Mouse (Mus musculus) intestine, postnatal 0 days (tissue): ENCODE data around the gene Ppm1f. TPM values are rescaled to one million over a fixed set of nuclear protein-coding genes. Genes with fewer than 3 reads are reported as not detected.

ENCODE experiments used
- ATAC-seq: fragments of 200-750 bp; cut with Nextera tagmentation; 2 replicates; pipeline ENCODE4 v1.8.0; 2017; ENCODE audit warnings: mild to moderate bottlenecking, moderate TSS enrichment, moderate library complexity
- H3K27ac ChIP-seq: fragments of 300-500 bp; sonication (generic); 2 replicates; pipeline ENCODE4 v1.5.1; 2014; ENCODE audit warnings: mild to moderate bottlenecking, low read depth, low read length, moderate library complexity
- H3K27me3 ChIP-seq: fragments of 300-500 bp; sonication (generic); replicated peaks from 2 replicates; pipeline ENCODE4 v1.6.1; 2014; ENCODE audit warnings: low read length, mixed read lengths; ENCODE audit not compliant: control insufficient read depth, insufficient read depth
- H3K36me3 ChIP-seq: fragments of 300-500 bp; sonication (generic); 2 replicates; pipeline ENCODE4 v1.6.1; 2014; ENCODE audit warnings: mild to moderate bottlenecking, moderate library complexity; ENCODE audit not compliant: control insufficient read depth, insufficient read depth
- H3K4me1 ChIP-seq: fragments of 300-500 bp; sonication (generic); replicated peaks from 2 replicates; pipeline ENCODE4 v1.6.1; 2014; ENCODE audit warnings: antibody characterized with exemption, low read length, mixed read lengths; ENCODE audit not compliant: control insufficient read depth, insufficient read depth
- H3K4me2 ChIP-seq: fragments of 300-500 bp; sonication (generic); replicated peaks from 2 replicates; pipeline ENCODE4 v1.6.1; 2014; ENCODE audit warnings: low read depth, mild to moderate bottlenecking, moderate library complexity
- H3K4me3 ChIP-seq: fragments of 300-500 bp; sonication (generic); 2 replicates; pipeline ENCODE4 v1.5.1; 2014; ENCODE audit warnings: low read depth, low read length
- H3K9ac ChIP-seq: fragments of 300-500 bp; sonication (generic); 2 replicates; pipeline ENCODE4 v1.6.1; 2014; ENCODE audit warnings: mild to moderate bottlenecking, low read depth, low read length
- H3K9me3 ChIP-seq: fragments of 300-500 bp; sonication (generic); 2 replicates; pipeline ENCODE4 v1.6.1; 2016; ENCODE audit warnings: mixed run types; ENCODE audit not compliant: control insufficient read depth
- CTCF ChIP-seq: sonication (generic); IDR thresholded peaks from 2 replicates; pipeline ENCODE4 v1.5.1; 2016; ENCODE audit warnings: low read depth, mild to moderate bottlenecking, control low read depth, antibody characterized with exemption, moderate library complexity
- WGBS: fragments of 180-500 bp; shearing (Covaris S2); extraction: QIAGEN DNeasy Blood & Tissue Kit; methylation state at CpG from one replicate; pipeline ENCODE4 v1.1.7; 2014; 5-methylcytosine and 5-hydroxymethylcytosine counted together
- polyA plus RNA-seq: library from polyadenylated mRNA; unstranded; fragments of >200 nt; fragmentation: Nextera tagmentation; extraction: Ambion mirVana; gene quantifications from 2 replicates; pipeline ENCODE4 v1.2.1, GENCODE M21; 2015

The Ppm1f gene
- polyA plus RNA-seq, 1 experiment from 2014 or later = 4.8 TPM

DNA sequence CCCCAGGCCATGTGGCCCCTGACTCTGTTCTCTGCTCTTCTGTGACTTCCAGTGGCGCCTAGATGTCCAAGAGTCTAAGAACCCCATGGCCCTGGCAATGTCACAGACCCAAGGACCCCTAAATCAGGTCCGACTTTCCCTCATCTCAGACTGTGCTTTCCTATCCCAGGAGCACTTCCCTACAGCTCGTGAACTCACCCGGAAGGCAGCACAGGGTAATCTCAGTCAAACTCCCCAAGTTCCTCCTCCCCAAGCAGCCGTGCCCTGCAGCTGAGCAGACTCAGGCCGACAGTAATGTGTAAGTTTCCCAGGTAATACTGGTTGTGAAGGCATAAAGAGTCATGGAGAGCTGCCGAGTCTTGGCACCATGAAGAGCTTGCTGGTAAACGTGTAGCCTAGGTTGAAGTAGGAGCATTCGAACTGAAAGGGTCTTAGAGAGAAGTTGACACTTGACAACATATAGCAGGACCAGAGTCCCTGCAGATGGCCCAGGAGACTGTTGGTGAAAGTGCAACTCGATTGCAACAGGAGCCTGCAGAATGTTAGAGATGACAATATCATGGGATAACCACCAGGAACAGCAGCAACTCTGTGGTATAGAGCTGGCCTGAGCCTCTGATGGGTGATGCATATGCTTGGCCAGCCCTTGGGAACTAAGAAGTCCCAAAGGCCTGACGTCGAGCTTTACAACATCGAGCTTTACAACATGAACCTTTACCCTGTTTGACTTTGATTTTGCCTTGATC, 39.4 kb upstream of the Ppm1f start:
- Histone ChIP-seq H3K27me3 (no peaks in the 10 kb centered on the region), H3K9me3 (no peaks in the 10 kb centered on the region), H3K36me3 (no peaks in the 10 kb centered on the region), H3K27ac (no peak overlapping the region), H3K4me3 (no peak overlapping the region), H3K9ac (no peak overlapping the region), H3K4me2 (no peak overlapping the region), H3K4me1 (no peaks in the 10 kb centered on the region)
- ATAC-seq = no peak
- no peak for TF ChIP-seq CTCF
- WGBS = 68% methylated on average over 13 of the region's 13 CpGs

DNA sequence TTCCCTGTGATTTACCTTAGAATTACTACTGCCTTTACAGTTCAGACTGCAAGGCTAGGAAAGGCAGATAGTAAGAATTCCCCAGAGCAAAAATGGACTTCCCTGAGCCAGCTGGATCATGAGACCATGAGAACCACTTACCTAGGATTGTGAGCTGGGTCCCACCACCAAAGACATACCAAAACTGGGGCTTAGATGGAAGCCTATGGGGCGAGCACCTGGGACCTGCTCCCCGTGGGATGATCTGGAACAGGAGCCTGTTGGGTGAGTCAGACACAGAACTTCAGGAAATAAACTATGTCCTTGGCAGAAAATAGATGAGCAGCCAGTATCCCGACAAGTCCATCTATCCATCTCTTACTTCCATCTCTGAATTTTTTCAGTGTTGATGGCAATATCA, 34.0 kb upstream of the Ppm1f start:
- H3K27ac ChIP-seq = no peak overlapping the region
- no peaks in the 10 kb centered on the region for H3K9me3 ChIP-seq
- ATAC-seq = no peak
- no peaks in the 10 kb centered on the region for H3K4me1 ChIP-seq
- no peaks in the 10 kb centered on the region for H3K36me3 ChIP-seq
- WGBS = 75% methylated on average over 3 of the region's 3 CpGs
- H3K4me2 ChIP-seq = no peak overlapping the region
- H3K9ac ChIP-seq = no peak overlapping the region
- no peak for TF ChIP-seq CTCF
- no peaks in the 10 kb centered on the region for H3K27me3 ChIP-seq
- H3K4me3 ChIP-seq = no peak overlapping the region

- TF ChIP-seq CTCF = no peak
- Histone ChIP-seq H3K27ac (no peak within 1 kb of the TSS), H3K4me3 (no peak within 1 kb of the TSS), H3K4me2 (no peak within 1 kb of the TSS), H3K4me1 (no peaks in the 10 kb centered on the region), H3K9me3 (no peaks in the 10 kb centered on the region), H3K27me3 (no peaks in the 10 kb centered on the region), H3K36me3 (no peaks in the 10 kb centered on the region), H3K9ac (no peak within 1 kb of the TSS)
- ATAC-seq = no peak
- 66% methylated on average over 2 of the region's 2 CpGs for WGBS
Observed at GRCm38 (mm10) chr16:16863978-16864377, 32.3 kb upstream of the Ppm1f start, which contains the start of gene Igll1. Gene Igll1 (minus strand): TSS chr16:16863985.

DNA sequence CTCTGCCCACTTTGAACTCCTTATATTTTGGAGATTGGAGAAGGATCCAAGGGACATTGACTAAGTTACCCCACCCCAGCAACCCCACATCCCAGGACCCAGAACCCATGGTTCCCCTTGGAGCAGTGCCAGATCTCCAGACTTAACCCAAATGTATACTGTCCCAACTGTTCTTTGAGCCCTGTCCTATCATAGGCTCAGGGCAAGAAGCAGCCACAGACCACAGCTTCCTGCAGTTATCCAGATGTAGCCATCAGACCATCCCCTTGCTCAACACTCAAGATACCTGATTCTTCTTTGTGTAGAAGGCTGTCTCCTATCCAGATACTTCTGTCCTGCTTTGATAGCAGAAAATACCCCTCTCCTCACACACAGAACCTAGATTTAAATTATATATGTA, 31.1 kb upstream of the Ppm1f start:
- no peak for ATAC-seq
- Histone ChIP-seq H3K36me3 (no peaks in the 10 kb centered on the region), H3K9ac (no peak overlapping the region), H3K4me1 (no peaks in the 10 kb centered on the region), H3K27me3 (no peaks in the 10 kb centered on the region), H3K9me3 (no peaks in the 10 kb centered on the region), H3K27ac (no peak overlapping the region), H3K4me3 (no peak overlapping the region), H3K4me2 (no peak overlapping the region)
- TF ChIP-seq CTCF = no peak

DNA sequence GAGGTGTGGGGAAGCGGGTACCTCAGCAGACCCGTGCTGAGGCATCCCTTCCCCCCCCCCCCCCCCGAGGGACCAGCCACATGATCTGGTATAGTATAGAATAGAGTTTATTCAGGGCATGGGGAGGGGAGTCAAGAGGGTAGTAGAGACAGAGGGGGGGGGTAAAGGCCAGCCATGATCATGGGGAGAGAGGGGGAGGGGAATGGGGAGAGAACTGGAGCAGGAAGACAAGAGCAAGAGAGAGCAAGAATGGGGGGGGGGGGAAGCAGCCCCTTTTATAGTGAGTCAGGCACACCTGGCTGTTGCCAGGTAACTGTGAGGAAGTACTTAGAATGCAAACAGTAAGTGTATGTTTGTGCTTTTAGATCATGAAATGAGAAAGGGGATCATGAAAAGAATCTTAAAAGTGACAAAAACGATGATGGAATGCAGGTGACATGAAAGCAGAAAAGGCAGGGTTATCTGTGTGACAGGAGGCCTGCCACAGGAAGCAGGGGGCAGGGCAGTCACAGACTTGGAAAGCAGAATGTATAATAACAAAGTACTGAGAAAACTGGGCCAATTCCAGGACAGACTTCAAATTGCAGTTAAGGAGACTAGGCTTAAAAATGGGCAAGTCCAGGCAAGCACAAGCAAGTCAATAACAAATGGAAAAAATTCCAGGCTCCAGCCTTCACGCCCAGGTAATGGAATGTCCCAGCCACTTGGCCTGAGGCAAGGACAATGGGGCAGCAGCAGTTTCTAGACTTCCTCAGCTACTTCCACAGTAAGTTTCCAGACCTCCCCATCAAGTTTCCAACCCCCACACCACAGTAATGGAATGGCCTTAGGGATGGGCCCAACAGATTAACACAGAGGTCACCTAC, 30.3 kb upstream of the Ppm1f start:
- Histone ChIP-seq H3K4me1 (no peaks in the 10 kb centered on the region), H3K4me3 (no peak overlapping the region), H3K36me3 (no peaks in the 10 kb centered on the region), H3K9me3 (no peaks in the 10 kb centered on the region), H3K9ac (no peak overlapping the region), H3K27ac (no peak overlapping the region), H3K27me3 (no peaks in the 10 kb centered on the region), H3K4me2 (no peak overlapping the region)
- no peak for TF ChIP-seq CTCF
- 49% methylated on average over 4 of the region's 5 CpGs for WGBS
- no peak for ATAC-seq

DNA sequence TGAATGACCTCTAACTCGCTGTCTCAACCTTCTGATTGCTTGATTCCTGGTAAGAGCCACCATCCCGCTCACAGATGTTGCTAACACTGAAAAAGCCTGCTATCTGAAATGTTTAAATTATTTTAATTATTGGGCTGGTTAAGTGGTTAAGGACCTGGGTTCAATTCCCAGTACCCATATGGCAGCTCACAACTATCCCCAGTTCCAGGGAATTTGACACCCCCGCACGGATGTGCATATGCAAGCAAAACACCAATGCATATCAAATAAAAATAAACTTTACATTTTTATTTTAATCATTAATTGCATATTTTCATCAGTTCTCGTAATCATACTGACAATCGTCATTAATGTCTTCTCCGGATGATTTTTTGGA, 26.0 kb upstream of the Ppm1f start:
- Histone ChIP-seq H3K27ac (no peak overlapping the region), H3K9me3 (no peaks in the 10 kb centered on the region), H3K4me2 (peak overlapping the region; percentile 82), H3K36me3 (no peaks in the 10 kb centered on the region), H3K27me3 (no peaks in the 10 kb centered on the region), H3K9ac (no peak overlapping the region; the same call in 1 of the 2 replicates), H3K4me3 (peak overlapping the region; percentile 93), H3K4me1 (no peaks in the 10 kb centered on the region)
- TF ChIP-seq CTCF = no peak
- ATAC-seq = peak; percentile 28; the same call in 1 of the 2 replicates
- WGBS = 35% methylated on average over 7 of the region's 7 CpGs
